ENCODE assay signal across 9 mouse cellular contexts in genomic region chr4:138456536-138456935, GRCm38 (mm10). TPM values are rescaled to one million over a fixed set of nuclear protein-coding genes. Genes with fewer than 3 reads are reported as not detected.
DNase-seq lines count a peak whose midpoint lies in the region; ATAC-seq lines count a peak whose summit lies in the region.
"Had no signal": no experiment of that assay in that cellular context is flagged by ENCODE, and none has a peak within 500 bp of the region (broad histone marks: within the 10 kb centered on the region; RNA-seq: fewer than 3 reads in every experiment).

No protein-coding gene starts in this region.

- DNase-seq in heart, adult 18-20 months: no peak
- peak; percentile 60 for DNase-seq in MN1 (ENCODE audit: low spot score)
- DNase-seq in hindbrain, embryonic 11.5 days (ENCODE audit: low spot score): no peak
- no peak for DNase-seq in urinary bladder, adult 2 months (ENCODE audit: low spot score)
- DNase-seq in layer of hippocampus, adult 18-20 months (ENCODE audit: low spot score in 2 of 2): no peak
- DNase-seq in kidney, adult 9 months: no peak

- H3K36me3 ChIP-seq in heart, embryonic 14.5 days (ENCODE audit: control insufficient read depth, insufficient read depth, low read length): no peaks in the 10 kb centered on the region
- no peaks in the 10 kb centered on the region for H3K36me3 ChIP-seq in hindbrain, embryonic 11.5 days (ENCODE audit: control insufficient read depth, insufficient read depth, low read length)
- H3K36me3 ChIP-seq in midbrain, embryonic 12.5 days: no peaks in the 10 kb centered on the region

- peaks cover 80% of the 10 kb centered on the region for H3K27me3 ChIP-seq in heart, embryonic 14.5 days (ENCODE audit: control insufficient read depth, insufficient read depth, low read length)
- H3K27me3 ChIP-seq in hindbrain, embryonic 11.5 days (ENCODE audit: control insufficient read depth, insufficient read depth, low read length): peaks cover 3% of the 10 kb centered on the region; the same call in 1 of the 2 replicates
- H3K27me3 ChIP-seq in midbrain, embryonic 12.5 days: peaks cover 27% of the 10 kb centered on the region

- H3K4me2 ChIP-seq in heart, embryonic 14.5 days (ENCODE audit: low read length): peak overlapping the region; percentile 98
- peak overlapping the region; percentile 89 for H3K4me2 ChIP-seq in hindbrain, embryonic 11.5 days (replicated peaks; ENCODE audit: low read depth, low read length)
- H3K4me2 ChIP-seq in midbrain, embryonic 12.5 days (replicated peaks): peak overlapping the region; percentile 85

- no peak overlapping the region for H3K27ac ChIP-seq in heart, embryonic 14.5 days (replicated peaks in 1 of 2; ENCODE audit: control insufficient read depth in 1 of 2, insufficient read depth in 1 of 2, low read depth in 2 of 2, low read length in 2 of 2)
- peak overlapping the region; percentile 93 for H3K27ac ChIP-seq in hindbrain, embryonic 11.5 days (ENCODE audit: low read depth, low read length)
- peak overlapping the region; percentile 97 for H3K27ac ChIP-seq in midbrain, embryonic 12.5 days (replicated peaks)

- peaks cover 0 to 12% of the 10 kb centered on the region in 2 experiments; a peak in 2 of 4 replicates for H3K4me1 ChIP-seq in heart, embryonic 14.5 days (ENCODE audit: control insufficient read depth in 2 of 2, insufficient read depth in 2 of 2, low read length in 2 of 2)
- H3K4me1 ChIP-seq in hindbrain, embryonic 11.5 days (replicated peaks; ENCODE audit: control insufficient read depth, insufficient read depth, low read length): peaks cover 8% of the 10 kb centered on the region
- peaks cover 48% of the 10 kb centered on the region for H3K4me1 ChIP-seq in midbrain, embryonic 12.5 days

- WGBS in heart, embryonic 14.5 days: 12% methylated on average over 8 of the region's 8 CpGs
- 5% methylated on average over 6 of the region's 8 CpGs for WGBS in hindbrain, embryonic 11.5 days
- 3% methylated on average over 8 of the region's 8 CpGs for WGBS in midbrain, embryonic 12.5 days

- peak overlapping the region; percentile 53 to 79; a peak in 3 of 4 replicates for H3K4me3 ChIP-seq in heart, embryonic 14.5 days (ENCODE audit: control insufficient read depth in 1 of 2, insufficient read depth in 1 of 2, low read depth in 1 of 2, low read length in 2 of 2)
- peak overlapping the region; percentile 89 for H3K4me3 ChIP-seq in hindbrain, embryonic 11.5 days (ENCODE audit: low read depth, low read length)
- H3K4me3 ChIP-seq in midbrain, embryonic 12.5 days: peak overlapping the region; percentile 93

- ATAC-seq in heart, embryonic 14.5 days (ENCODE audit: insufficient number of reproducible peaks, insufficient read depth, low FRiP score, low read depth): no peak
- ATAC-seq in hindbrain, embryonic 11.5 days (ENCODE audit: low FRiP score): no peak
- ATAC-seq in midbrain, embryonic 12.5 days (ENCODE audit: low FRiP score, low read depth): no peak

- peak overlapping the region; percentile 75 for H3K9ac ChIP-seq in heart, embryonic 14.5 days (ENCODE audit: low read length)
- H3K9ac ChIP-seq in hindbrain, embryonic 11.5 days (ENCODE audit: low read depth, low read length): peak overlapping the region; percentile 92
- H3K9ac ChIP-seq in midbrain, embryonic 12.5 days (replicated peaks): peak overlapping the region; percentile 99

- no peaks in the 10 kb centered on the region for H3K9me3 ChIP-seq in heart, embryonic 14.5 days (ENCODE audit: control insufficient read depth, low read length)
- H3K9me3 ChIP-seq in hindbrain, embryonic 11.5 days (ENCODE audit: control insufficient read depth, low read length): no peaks in the 10 kb centered on the region
- no peaks in the 10 kb centered on the region for H3K9me3 ChIP-seq in midbrain, embryonic 12.5 days

RNA-seq across cellular contexts. Expression of gene Camk2n1, which starts 2.4 kb away (rescaled TPM):
- polyA plus RNA-seq in heart, embryonic 14.5 days (2014; fragmentation: Nextera tagmentation; extraction: Ambion mirVana): 1.1 and 1.4 TPM in 2 replicates
- total RNA-seq in heart, adult 18-20 months (2021): 10 to 100 TPM; 12.3 to 12.6 TPM
- polyA plus RNA-seq in hindbrain, embryonic 11.5 days (2014; fragmentation: Nextera tagmentation; extraction: Ambion mirVana): 6.0 and 6.4 TPM in 2 replicates
- 9.0 and 9.8 TPM in 2 replicates for polyA plus RNA-seq in midbrain, embryonic 12.5 days (2016; fragmentation: Nextera tagmentation; extraction: Ambion mirVana)
- 20.1 and 23.5 TPM in 2 replicates for polyA plus RNA-seq in urinary bladder, adult 2 months (2012; rRNA removed)
- total RNA-seq in layer of hippocampus, adult 18-20 months (2021): 100 to 1,000 TPM; 405 to 413 TPM
- total RNA-seq: granulocyte monocyte progenitor cell, adult 5-6 weeks had no signal

RNA-seq across cellular contexts. Expression of gene Mul1, which starts 22.1 kb away (rescaled TPM):
- polyA plus RNA-seq in heart, embryonic 14.5 days (2014; fragmentation: Nextera tagmentation; extraction: Ambion mirVana): 17.1 and 19.2 TPM in 2 replicates
- 10 to 100 TPM; 76.1 to 88.4 TPM for total RNA-seq in heart, adult 18-20 months (2021)
- polyA plus RNA-seq in hindbrain, embryonic 11.5 days (2014; fragmentation: Nextera tagmentation; extraction: Ambion mirVana): 16.0 and 16.6 TPM in 2 replicates
- polyA plus RNA-seq in midbrain, embryonic 12.5 days (2016; fragmentation: Nextera tagmentation; extraction: Ambion mirVana): 16.0 and 17.5 TPM in 2 replicates
- polyA plus RNA-seq in urinary bladder, adult 2 months (2012; rRNA removed): 12.9 and 17.8 TPM in 2 replicates
- 10 to 100 TPM; 67.3 to 68.5 TPM for total RNA-seq in layer of hippocampus, adult 18-20 months (2021)

Comparison
In these comparisons a context has a peak if more than half of its experiments do, and no peak if none do; other contexts are left out.
1. H3K27ac ChIP-seq: peak in hindbrain, embryonic 11.5 days (single experiment) and midbrain, embryonic 12.5 days (single experiment); none in heart, embryonic 14.5 days (0 of 2).
2. Peak in every context shown above with its lines, with median percentiles within 50 percentile points of each other: H3K4me2 ChIP-seq, H3K4me3 ChIP-seq and H3K9ac ChIP-seq.